Mouse (Mus musculus): Measurements from ENCODE around the gene Pop7. TPM values are rescaled to one million over a fixed set of nuclear protein-coding genes. Genes with fewer than 3 reads are reported as not detected.

Gene Pop7
- total RNA-seq (2021), result 10 to 100 TPM; 11.3 to 11.4 TPM
- long read RNA-seq, experiment 1, transcript Pop7-202 (1 exons, 988 nt), result major isoform, 5 of 7 reads
- long read RNA-seq, experiment 1, partial matches to known transcripts, result 0 of 7 reads
- long read RNA-seq, experiment 1, other reads (novel, unspliced or antisense), result 0 of 7 reads
- long read RNA-seq, experiment 2, transcript Pop7-202 (1 exons, 988 nt), result minor isoform, 5 of 11 reads
- long read RNA-seq, experiment 2, transcript Pop7-201 (2 exons, 881 nt), result major isoform, 6 of 11 reads
- long read RNA-seq, experiment 2, partial matches to known transcripts, result 0 of 11 reads
- long read RNA-seq, experiment 2, other reads (novel, unspliced or antisense), result 0 of 11 reads

DNA sequence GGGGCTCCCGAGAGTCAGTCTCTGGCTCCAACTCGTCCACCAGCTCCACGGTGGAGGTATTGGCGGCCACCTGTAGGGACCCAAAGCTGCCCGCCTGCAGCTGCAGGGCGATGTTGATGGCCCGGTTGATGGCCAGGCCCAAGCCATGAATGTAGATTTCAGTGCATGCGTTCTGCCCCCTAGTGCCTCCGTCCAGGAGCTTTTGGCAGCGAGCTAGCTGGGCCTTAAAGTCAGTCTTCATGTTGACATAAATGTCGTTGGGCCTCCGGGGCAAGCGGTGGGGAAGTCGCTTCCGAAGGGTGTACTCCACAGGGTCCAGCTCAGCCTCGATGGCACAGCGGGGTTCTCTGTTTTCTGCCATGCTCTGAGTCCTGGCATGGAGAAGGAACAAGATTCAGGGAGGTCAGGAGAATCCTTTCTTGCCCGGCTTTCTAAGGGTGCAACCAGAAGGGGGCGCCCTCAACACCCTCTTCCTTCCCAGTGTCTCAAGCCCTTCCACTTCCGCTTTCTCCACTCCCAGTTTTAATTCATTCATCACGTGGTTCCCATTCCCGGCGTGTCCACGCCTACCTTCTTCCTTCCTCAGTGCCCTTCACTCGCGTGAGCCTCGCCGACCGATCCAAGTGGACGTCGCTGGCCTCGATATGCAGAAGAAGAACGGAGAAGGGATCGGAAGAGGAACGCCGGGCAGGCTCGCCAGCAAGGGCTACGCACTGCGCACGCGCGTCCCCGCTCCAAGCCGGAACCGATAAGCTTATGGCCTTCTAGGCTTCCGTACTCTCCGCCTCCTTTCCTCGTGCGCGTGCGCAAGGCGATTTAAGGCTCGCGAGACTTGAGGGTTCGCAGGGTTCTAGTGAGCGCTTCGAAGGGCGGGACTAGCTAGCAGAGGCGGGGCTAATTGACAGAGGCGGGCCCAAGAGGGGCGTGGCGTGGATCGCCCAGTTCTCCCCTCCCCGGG is at the start of gene Pop7:
Gene Pop7 (minus strand): TSS at position 810 of the 958 bp plus-strand sequence.
- Histone ChIP-seq H3K4me3 (peak within 1 kb of the TSS; percentile 94), H3K27ac (peak within 1 kb of the TSS; percentile 94)
- peak; percentile 90 for TF ChIP-seq CTCF (IDR thresholded peaks at IDR 0.05)
- intact Hi-C loops (cut with DNase I), result loop anchor here (1.0 to 10.0 kb wide), 5 partner anchors 31 to 243 kb away; partner anchors contain the start of genes Epo, Gnb2, Mospd3 and Nyap1
- DNase-seq, result peak; percentile 100

DNA sequence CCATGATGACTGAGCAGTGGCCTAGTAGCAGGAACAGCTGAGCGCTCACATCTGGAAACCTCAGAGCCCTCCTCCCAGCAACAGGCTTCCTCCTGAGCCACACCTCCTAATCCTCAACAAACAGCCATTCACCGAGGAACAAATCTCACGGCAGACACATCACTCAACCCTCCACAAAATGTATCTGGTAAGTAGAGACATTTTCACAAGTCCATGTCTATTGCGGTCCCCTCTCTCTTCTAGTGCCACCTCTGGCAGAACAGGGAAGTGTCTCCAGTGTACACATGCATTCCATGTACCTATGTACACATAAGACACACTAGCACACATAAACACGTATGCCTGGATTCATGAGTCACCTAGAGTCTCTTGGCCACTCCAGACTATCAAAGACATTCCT is 48.8 kb upstream of the Pop7 start:
- DNase-seq, result no peak
- intact Hi-C loops (cut with DNase I), result no loop called here
- Histone ChIP-seq H3K27ac (no peak overlapping the region), H3K4me3 (no peak overlapping the region)
- peak; percentile 25; the same call in 1 of the 2 replicates for TF ChIP-seq CTCF (IDR thresholded peaks at IDR 0.05)

GRCm38 (mm10) chr5:137549840-137550239 is 47.5 kb upstream of the Pop7 start:
- no peak for TF ChIP-seq CTCF (IDR thresholded peaks at IDR 0.05)
- intact Hi-C loops (cut with DNase I), result no loop called here
- H3K27ac ChIP-seq, result no peak overlapping the region
- H3K4me3 ChIP-seq, result no peak overlapping the region
- no peak for DNase-seq

DNA sequence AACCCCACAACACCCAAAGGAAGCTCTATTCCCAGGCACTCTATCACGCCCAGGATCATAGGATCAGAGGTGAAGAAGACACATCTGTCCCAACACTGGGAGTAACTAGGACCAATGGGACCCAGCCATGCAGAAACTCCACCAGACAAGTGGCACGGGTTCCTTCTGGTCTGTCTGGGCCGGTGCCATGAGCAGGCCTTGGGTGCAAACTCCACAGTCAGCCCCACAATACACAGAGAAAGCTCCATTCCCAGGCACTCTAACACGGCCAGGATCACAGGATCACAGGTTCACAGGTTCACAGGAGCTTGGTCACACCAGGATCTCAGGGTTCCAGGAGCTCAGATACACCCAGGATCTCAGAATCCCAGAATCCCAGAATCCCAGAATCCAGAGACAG is 43.3 kb upstream of the Pop7 start:
- intact Hi-C loops (cut with DNase I), result no loop called here
- H3K4me3 ChIP-seq, result no peak overlapping the region
- TF ChIP-seq CTCF (IDR thresholded peaks at IDR 0.05), result no peak
- DNase-seq, result no peak
- no peak overlapping the region for H3K27ac ChIP-seq

GRCm38 (mm10) chr5:137544926-137545325 is 42.6 kb upstream of the Pop7 start:
- TF ChIP-seq CTCF (IDR thresholded peaks at IDR 0.05), result no peak
- Histone ChIP-seq H3K4me3 (no peak overlapping the region), H3K27ac (no peak overlapping the region)
- intact Hi-C loops (cut with DNase I), result no loop called here
- no peak for DNase-seq

DNA sequence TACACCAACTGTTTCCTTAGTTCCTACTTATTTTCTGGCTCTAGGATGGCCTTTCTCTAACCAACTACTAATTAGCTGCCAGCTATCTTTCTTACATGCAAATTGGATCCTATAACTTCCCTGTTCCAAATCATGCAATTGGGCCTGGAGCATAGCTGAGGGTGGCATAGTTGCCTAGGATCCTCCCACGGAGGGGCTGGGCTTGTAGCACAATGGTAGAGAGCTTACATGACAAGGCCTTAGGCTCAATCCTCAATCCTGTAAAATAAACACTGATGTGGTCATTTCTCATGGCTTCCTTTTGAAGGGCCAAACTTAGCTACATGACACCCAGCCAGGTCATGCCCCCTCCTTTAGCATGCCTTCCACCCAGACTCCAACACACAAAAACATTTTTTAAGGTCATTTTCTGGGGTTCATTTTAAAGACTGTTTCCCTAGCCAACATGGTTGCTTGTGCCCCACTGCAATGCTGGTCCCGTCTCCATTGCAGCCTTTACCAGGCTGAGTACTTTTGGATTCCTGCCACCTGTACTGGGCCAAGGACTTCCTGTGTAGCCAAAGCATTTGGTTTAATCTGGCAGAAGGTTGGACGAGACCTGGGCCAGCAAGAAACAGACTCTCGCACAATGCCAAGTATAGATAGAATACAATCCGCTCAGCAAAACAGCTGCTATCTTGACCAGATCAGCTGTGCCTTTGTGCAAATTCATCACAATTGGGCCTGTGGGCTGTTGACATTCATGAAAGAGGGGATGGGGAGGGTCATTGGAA is 39.6 kb upstream of the Pop7 start:
- no peak for DNase-seq
- Histone ChIP-seq H3K4me3 (no peak overlapping the region), H3K27ac (no peak overlapping the region)
- no peak for TF ChIP-seq CTCF (IDR thresholded peaks at IDR 0.05)
- intact Hi-C loops (cut with DNase I), result no loop called here

- TF ChIP-seq CTCF (IDR thresholded peaks at IDR 0.05), result no peak
- H3K27ac ChIP-seq, result no peak overlapping the region
- DNase-seq, result no peak
- intact Hi-C loops (cut with DNase I), result no loop called here
- no peak overlapping the region for H3K4me3 ChIP-seq
Measured at GRCm38 (mm10) chr5:137540991-137541390, 38.7 kb upstream of the Pop7 start.

DNA sequence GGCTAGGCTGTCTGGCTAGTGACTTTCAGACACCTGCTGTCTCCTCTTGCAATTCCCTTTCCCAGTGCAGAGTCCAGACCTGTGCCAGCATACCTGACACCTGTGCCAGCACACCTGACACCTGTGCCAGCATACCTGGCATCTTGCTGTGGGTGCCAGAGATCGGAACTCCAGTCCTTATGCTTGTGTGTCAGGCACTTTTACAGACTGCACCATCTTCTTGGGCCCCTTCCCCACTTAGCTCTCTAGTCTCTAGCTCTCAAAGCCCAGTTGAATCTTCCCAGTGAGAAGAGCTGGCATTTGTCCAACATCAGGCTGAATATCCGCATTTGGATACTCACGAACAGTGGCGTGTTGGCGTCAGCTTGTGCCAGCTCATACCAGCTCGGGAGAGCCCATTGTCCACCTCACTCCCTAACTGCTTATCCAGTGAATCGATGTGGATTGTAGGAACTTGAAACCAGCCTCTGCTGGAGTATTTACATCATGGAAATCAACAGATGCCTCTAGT is 37.0 kb upstream of the Pop7 start:
- TF ChIP-seq CTCF (IDR thresholded peaks at IDR 0.05), result no peak

DNA sequence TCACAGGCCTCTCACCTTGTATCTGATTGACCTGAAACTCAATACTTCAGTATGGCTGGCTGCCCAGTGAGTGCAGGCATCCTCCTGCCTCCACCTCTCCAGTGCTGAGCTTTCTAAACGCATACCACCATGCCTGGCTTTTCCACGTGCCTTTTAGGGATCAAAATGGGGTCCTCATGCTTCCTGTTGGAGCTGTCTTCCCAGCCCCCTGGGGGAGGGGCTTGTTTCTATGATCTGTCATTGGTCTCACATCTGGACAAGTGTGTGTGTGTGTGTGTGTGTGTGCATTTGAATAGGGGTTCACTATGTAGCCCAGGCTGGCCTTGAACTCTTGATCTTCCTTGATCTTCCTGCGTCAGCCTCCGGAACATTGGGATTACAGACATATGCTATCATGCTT is 35.1 kb upstream of the Pop7 start:
- intact Hi-C loops (cut with DNase I), result no loop called here
- Histone ChIP-seq H3K4me3 (no peak overlapping the region), H3K27ac (no peak overlapping the region)
- no peak for DNase-seq
- no peak for TF ChIP-seq CTCF (IDR thresholded peaks at IDR 0.05)

More for the DNA sequence above, 37.0 kb upstream of the Pop7 start:
- Histone ChIP-seq H3K27ac (no peak overlapping the region), H3K4me3 (no peak overlapping the region)
- intact Hi-C loops (cut with DNase I), result no loop called here
- DNase-seq, result no peak

DNA sequence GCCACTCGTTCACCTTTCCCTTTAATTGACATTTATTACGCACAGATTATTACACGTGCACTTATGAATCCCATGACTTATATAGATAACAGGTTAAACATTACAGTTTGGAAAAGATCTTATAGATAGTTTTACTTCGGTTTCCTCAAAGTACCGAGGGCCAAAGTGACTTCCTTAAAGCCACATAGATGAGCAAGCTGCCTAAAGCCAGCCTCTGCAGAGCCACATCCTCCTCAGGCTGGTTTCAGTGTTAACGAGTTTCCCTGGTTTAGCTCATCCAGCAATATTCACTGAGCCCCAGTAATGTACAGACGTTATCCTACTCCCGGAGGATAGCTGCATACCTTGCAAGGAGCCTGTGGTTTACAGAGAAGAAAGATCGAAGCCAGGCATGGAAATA is 33.0 kb upstream of the Pop7 start:
- H3K27ac ChIP-seq, result no peak overlapping the region
- H3K4me3 ChIP-seq, result no peak overlapping the region
- DNase-seq, result no peak
- intact Hi-C loops (cut with DNase I), result no loop called here
- no peak for TF ChIP-seq CTCF (IDR thresholded peaks at IDR 0.05)

DNA sequence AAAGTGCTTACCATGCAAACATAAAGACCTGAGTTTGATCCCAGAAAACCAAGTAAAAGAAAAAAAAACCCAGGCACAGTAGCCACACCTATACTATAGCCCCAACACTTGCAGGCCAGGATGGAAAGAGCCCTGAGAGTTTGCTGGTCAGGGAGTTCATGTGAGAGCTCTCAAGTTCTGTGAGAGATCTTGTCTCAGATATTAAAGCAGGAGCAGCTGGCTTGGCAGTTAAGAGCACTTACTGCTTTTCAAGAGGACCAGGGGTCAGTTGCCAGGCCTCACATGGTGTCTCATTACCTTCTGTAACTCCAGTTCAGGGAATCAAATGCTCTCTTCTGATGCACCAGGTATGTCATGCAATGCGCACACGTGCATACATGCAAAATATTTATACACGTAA is 32.4 kb upstream of the Pop7 start:
- Histone ChIP-seq H3K27ac (peak overlapping the region; percentile 51; the same call in 1 of the 2 replicates), H3K4me3 (no peak overlapping the region)
- TF ChIP-seq CTCF (IDR thresholded peaks at IDR 0.05), result no peak
- intact Hi-C loops (cut with DNase I), result loop anchor here (5.0 kb wide), 2 partner anchors 68 to 638 kb away; partner anchors contain the start of genes Ap4m1, Mcm7 and Mospd3
- DNase-seq, result peak; percentile 42

Measured in gastrocnemius, adult 2 months (tissue).